Mouse (Mus musculus) testis, postnatal 10 days (tissue): ENCODE data around the gene Vinac1.

ENCODE experiments used
- DNase-seq: peaks from one replicate; pipeline ENCODE4 v3.0.0; 2021; ENCODE audit warnings: low spot score

Gene Vinac1

DNA sequence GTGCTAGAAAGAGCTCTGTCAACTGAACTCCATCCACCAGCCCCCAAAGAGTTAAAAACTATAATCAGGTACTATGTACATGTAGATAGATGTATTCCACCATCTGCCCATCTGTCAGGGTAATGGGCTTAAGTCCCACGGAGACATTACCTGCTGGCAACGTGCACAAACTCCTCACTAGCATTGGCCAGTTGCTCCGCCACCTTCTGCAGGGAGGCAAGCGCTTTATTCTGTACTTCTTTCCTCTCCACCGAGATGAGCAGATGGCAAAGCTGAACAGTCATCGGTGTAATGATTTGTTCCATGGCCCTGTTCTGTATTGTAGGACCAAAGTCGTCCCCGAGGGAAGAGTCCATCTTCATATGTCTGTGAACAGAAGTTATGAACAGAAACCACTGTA, at the start of gene Vinac1:
Gene Vinac1 (minus strand): TSS at position 362 of the 400 bp plus-strand sequence.
- no peak for DNase-seq

DNA sequence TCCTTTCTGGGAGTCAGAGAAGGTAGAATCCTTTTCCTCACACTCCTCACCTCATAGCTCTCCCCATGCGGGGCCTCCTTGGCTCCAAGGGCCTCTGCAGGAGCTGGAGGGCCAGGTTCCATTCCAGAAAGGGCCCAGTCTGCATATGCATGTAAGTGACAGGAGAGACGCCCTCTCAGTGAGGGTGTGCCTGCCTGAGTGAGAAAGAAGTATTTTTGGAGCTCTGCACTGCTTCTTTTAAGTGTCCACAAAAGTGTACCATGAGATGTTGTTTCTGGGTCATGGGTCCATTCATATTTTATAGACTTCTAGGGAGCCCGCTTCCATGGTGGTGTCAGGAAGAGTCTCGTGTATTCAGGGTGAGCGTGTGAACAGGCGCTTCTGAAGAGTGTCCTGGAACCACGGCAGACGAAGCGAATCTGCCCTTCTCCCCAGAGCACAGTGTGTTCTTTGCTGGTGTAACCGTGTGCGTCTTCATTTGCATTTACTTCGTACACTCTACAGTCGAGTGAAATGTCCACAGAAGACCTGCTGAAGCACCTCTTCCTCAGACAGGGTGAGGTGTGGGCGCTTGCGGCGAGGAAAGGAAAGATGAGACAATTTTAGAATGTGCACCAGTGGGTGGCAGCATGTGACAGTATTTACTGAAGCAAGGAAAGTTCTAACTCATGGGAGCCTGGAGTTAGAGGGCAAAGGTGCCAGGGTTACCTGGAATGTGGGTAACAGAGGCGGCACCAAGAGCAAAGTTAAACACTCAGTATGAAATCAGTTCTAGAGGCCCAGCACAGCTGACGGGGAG, 46.2 kb upstream of the Vinac1 start:
- DNase-seq: no peak

DNA sequence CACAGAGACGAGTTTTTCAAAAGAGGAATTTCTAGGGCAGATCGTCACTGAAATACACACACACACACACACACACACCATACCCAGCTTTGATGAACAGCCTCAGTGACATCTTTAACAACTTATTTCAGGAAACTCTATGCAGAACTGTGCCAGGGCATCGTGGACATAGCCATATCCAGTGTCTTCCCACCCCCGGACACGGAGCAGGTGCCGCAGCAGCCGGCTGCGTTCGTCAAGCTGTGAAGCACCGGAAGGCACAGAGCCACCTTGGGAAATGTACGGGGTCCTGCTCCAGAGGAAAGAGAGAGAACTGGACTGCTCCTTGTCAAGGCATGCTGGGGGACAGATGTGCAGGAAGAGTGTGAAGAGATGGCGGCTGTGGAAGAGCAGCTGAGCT, 44.8 kb upstream of the Vinac1 start:
- no peak for DNase-seq

DNA sequence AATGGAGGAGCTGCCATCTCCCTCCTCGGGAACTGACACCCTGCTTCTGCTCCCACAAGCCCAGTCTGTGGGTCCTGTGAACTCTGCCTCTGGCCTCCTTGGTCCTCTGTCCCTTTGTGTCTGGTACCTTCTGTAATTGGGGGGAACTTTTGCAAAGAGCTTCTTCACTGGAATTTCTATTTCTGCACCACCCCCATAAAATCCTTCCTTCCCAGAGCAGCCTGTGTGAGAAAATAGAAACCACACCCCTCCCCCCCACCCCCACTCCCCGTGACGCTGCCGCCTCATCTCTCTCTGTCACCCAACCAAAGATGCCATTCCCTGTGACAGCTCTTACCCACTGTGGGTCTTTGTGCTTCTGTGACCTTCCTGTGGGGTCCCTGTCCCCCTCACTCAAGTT, 42.4 kb upstream of the Vinac1 start:
- DNase-seq: no peak

DNA sequence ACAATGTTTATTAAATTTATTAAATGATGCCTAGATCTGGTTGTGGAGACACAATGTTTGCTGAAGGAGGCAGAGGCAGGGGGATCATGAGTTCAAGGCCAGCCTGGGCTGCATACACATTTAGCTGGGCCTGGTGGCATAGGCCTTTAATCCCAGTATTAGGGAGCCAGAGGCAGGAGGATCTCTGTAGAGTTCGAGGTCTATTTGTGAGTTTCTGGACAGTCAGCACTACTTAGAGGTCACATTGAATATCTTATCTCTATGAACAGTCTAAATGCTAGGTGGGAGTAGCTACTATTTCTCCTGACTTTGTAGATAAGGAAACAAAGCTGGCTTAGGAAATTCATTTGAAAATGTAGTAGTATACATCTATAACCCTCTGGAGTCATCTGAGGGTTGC, 39.5 kb upstream of the Vinac1 start:
- DNase-seq: no peak

DNA sequence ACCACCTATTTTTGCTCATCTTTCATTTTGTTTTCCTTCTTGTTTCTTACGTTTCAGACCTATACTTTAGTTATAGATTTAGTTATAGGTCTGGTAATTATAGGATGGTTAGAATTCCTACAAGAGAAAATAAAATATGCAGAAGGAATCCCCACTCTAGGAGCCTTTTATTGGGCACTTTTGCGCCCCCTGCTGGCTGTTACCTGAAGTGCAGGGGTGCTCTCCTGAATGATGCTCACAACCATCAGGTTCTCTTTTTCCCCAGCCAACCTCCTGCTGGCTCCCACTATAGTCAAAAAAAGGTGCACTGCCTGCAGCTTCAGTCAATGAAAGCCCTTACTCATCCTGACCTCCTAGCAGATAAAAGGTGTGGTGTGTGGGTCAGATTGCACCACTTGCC, 37.0 kb upstream of the Vinac1 start:
- no peak for DNase-seq

DNA sequence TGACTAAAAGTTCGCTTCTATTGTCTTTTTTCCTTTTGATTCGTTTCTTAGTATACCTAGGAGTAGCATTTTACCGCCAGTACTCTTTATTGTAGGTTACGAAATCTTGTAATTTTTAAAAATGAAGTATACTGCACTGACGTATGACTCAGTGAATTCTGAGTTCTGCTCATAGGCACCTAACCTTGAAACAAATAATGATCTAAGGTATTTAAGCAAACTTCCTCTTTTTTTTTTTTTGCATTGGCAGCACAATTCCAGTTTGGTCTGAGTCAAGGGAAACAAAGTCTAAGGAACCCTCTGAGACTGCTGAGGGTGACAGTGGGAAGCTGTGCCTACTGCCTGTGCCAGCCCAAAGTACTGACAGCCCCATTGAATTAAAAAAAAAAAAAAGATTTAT, 35.5 kb upstream of the Vinac1 start:
- DNase-seq: no peak

DNA sequence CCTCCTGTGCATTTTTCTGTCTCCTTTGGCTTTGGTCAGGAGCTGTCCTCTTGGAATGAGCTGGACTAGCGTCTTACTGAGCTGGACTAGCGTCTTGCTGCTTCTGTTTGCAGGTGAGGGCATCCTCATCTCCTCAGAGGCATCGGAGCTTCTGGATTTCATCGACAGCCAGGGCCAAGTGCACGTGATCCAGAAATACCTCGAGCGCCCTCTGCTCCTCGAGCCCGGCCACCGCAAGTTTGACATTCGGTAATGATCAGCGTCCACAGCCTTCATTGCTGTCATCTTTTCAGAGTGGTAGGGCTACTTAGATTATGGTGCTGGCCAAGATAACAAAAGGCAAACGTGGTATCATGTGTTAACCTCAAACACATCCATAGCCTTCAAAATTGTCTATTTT, 33.1 kb upstream of the Vinac1 start:
- no peak for DNase-seq

DNA sequence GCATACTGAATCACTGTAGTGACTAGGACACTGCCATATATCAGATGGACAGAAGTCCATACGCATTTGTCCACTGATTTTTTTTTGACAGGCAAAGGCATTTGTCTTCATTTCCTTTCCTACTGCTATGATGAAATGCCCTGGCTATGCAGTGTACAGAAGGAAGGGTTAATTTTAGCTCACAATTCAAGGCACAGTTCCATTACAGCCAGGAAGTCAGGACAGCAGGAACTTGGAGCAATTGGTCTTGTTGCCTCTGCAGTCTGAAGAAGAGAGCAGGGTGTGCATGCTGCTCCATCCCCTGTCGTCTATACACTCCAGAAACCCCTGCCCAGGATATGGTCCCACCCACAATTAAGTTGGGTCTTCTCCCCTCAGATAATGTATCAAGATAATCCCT, 31.2 kb upstream of the Vinac1 start:
- DNase-seq: no peak

DNA sequence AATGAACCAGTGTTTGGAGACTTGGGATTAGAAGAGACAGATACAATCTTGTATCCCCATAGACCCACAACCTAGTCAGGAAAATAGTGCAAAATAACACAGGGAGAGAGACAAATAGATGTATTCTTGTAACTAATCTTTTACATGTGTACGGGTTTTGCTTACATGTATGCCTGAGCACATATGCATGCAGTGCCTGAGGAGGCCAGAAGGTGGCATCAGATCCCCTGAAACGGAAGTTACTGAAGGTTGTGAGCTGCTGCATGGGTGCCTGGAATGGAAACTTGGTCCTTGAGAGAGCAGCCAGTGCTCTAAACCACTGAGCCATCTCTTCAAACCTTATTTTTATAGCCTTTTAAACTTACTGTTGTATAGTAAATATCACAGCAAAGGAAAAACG, 30.3 kb upstream of the Vinac1 start:
- no peak for DNase-seq

DNA sequence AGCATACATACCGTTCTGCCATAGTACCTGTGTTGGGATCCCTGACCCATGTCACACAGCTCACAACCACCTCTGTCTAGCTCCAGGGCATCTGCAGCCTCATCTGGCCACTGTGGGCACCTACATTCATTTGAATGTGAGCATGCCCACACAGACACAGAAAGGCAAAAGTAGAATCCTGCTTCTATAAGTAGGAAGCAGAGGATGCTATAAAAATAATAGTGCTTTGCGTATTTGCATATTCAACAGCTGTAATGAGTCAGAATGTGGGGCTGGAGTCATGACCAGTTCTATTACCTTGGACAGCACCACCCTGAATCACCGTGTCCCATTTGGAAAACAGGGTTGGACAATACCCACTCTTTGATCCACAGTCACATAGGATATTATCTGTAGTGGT, 22.3 kb upstream of the Vinac1 start:
- DNase-seq: no peak

DNA sequence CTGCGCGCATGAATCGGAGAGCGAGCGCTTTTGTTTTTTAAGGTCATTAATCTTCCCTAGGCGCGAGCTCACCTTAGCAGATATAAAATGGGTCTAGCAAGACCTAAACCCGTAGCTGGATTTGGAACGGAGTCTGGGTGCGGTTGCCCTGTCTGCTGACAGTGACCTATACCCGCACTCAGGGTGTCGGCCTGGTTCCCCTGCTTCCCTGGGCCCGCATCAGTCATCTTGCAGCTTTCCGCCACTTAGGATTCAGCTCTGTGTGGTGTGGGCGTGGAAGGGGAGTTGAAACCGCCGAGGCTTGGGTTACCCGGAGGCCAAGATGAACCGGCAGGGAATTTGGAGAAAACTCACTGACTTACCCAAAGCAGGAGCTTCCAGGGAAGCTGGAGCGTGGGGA, 18.4 kb upstream of the Vinac1 start:
- peak; percentile 60 for DNase-seq

DNA sequence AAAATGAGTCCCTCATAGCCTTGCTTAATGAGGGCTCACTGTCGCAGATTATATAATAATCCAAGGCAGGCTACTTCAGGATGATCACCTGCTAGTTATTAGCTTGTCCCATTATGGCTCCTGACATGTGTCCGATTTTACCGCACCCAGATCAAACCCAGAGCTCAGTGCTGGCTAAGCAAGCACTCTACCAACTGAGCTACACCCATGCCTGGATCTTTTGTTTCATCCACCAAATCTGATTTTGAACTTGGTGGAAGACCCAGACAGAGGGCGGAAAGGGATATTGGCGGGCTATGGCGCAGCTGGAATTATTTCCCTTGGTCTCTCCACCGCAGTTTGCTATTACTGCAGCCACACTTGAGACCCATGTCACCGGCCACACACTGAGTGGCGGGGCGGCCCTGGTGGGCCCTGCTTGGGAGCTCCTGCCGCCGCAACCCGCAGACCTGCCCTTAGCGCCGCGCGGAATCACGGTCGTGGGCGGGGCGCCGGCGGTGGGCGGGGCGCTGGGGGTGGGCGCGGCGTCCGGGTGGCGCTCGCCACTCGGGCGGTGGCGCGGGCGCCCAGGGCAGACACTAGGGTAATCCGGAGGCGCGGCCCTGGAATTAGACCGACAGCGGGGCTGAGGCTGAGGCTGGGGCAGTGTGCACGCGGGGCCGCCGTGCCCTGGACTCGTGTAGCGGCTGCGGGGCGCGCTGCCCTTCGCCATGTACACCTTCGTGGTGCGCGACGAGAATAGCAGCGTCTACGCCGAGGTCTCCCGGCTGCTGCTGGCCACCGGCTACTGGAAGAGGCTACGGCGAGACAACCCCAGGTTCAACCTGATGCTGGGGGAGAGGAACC, 17.7 kb upstream of the Vinac1 start, which contains the start of gene Ttl:
Gene Ttl (plus strand): TSS at position 506 of the 846 bp plus-strand sequence.
- peak; percentile 87 for DNase-seq

DNA sequence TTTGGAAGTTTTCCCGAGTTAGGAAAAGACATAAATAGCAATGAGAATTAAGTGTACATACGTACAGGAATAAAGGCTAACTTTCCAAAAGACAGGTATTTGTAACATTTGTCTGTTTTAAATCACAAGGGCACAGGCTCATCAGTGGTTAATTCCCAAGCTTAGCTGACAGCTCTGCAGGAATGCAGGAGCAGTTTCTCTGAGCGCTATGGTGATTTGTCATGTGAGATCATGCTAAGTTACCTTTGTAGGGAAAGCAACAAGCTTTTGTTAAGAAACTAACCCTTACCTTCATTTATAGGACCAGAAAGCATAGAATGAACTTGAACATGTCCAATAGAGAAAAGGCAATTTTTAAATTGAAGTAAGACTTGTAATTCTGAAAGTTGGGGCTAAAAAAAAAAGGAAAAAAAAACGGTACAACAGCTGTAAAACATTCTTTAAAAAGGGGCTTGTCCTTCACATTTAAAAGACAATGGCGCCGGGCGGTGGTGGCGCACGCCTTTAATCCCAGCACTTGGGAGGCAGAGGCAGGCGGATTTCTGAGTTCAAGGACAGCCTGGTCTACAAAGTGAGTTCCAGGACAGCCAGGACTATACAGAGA, 13.6 kb upstream of the Vinac1 start:
- no peak for DNase-seq

DNA sequence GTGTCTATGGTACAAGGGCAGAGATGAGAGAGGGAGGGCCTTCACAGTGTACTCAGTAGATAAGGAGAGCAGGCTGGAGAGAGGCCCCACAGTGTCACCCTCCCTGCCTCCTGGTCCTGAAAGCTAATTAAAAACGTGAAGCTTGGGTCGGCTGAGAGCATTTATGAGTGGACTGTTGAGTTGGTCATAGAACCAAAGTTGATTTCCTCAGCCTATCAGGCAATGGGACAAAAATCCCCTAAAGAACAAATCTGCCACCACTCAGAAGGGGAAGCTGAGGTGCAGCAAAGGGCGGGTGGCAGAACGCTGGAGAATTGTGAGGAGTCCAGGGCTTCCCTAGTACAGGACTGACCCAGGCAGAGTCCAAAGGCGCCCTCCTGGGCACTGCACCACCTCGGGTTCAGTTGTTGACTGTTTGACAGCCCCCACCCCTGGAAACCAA, 10.0 kb upstream of the Vinac1 start:
- no peak for DNase-seq

DNA sequence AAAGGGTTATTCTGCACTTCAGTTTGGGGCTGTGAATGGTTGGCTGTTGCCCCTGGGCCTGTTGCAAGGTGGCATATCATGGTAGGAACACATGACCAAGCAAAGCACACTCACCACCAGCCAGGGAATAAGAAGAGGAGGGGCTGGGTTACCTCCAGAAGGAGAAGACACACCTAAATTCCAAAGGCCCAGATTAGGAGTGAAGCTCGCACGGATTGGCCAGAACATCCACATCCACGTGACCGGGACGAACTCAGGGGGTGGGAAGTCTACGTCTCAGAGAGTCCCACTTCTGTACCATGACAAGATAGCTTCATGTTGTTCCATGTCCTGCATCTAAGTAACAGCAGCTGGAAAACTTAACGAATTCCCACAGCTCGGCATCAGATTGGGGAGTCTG, 9.3 kb upstream of the Vinac1 start:
- no peak for DNase-seq

DNA sequence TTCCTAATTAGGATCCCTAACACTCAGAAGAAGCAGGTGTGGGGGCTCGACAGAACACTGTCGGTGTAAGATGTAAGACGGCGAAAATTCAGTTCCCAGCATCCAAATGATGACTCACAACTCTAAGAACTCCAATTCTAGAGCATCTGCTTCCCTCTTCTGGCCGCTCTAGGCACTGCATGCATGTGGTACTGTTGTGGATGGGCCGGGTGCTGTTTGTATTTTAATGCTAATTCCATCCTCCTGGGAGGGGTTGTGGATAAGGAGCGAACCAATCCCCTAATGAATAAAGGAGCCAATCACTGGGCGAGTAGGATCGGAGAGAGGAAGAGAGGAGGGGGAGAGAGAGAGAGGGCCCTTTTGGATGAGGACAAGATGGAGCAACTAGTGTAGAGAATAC, 8.6 kb upstream of the Vinac1 start:
- DNase-seq: peak; percentile 59

DNA sequence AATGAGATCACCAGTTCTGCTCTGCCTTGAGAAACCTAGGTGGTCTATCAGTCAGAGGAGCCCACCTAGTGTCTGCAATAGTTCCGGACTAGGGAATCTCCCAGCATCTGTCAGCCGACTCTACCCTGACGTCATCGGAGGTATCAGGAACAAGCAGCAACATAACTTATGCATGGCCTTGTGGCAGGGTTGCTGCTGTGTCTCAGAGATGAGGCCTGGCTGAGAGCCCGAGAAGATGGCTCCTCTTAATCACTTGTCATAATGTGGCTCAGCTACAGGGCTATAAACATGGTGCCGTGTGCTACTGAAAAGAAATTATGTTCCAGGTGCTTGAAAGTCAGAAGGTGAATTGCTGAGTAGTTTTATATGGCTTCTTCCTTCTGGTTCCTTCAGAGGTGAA, 7.8 kb upstream of the Vinac1 start:
- DNase-seq: no peak

DNA sequence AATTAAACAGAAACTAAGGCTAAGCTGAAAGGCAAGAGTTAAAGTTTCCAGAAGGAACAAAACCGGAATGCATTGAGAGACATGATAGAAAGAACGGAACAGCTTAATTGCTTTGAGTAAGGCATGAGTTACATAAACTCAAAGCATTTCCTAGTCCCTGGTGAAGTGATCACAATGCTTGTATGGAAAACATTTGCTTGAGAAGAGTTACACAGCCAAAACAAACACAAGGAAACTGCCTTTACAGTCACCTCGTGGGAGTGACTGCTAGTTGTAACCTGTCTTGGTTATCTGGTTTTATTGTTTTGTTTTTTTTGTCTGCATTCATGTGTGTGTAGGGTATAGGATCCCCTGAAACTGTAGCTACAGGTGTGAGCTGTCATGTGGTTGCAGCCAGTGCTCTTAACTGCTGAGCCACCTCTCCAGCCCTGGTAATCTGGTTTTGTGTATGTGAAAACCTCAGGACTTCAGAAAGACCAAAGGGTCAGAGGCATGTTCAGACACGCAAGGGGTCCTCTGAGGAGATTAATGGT, 4.5 kb upstream of the Vinac1 start:
- DNase-seq: no peak

DNA sequence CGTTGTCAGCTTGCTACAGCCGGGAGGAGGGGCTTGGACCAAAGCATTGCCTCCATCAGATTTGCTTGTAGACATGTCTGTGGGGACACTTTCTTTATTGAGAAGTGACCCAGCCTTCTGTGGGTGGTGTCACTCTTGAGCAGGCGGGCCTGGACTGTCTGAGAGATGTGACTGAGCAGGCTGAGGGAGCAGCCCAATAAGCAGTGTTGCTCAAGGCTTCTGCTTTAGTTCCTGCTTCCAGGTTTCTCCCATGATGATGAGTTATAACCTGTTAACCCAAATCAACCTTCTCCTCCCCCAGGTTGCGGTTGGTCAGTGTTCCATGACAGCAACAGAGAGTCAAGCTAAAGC, 1.2 kb downstream of the Vinac1 start:
- DNase-seq: no peak

DNA sequence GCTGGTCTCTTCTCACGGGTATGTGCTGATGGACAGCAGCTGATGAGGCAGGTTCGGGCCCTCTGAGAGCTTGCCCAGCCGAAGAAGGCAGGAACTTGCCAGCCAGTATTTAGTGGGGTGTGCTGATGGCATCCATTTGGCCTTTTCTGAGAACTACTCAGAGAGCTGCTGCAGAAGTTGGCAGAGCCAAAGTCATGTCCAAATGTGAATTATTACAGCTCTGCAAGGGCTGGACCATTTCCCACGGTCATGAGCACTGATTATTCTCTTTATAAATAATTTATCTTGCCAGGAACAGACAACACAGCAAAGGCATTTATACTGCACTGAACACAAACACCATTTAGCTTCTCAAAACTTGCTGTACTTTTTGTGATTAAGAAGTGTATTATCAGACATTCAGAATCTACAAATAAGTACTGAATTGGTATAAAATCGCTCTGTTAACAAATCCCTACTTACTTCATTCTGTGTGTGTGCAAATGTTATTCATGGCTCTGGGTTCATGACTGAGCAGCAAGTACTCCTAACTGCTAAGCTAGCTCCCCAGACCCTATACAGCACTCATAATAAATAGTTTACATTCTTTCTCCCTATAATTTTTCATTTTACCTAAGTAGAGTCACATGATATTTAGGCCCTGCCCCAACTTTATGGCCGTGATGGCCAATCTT, 1.7 kb downstream of the Vinac1 start:
- no peak for DNase-seq

DNA sequence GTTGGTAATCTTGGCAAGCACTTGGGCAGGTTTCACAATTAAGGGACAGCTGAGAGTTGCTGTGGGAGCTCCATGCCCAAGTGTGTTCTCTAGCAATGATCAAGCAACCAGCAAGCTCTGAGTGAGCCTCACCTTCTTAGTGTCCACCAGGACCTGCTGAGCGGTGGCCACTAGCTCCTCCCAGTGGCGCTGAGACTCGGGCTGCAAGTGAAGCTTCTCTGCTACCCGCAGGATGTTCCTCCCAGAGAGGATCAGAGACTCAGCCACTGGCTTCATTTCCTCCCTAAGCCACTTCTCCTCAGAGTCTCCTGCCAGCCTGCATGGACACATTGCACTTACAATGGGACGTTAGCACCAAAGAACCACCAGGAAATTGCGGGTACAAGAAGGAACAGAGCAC, 7.4 kb downstream of the Vinac1 start:
- DNase-seq: no peak
